Mouse (Mus musculus) midbrain, embryonic 14.5 days (tissue): ENCODE measurements around the gene R3hdm4. TPM values are rescaled to one million over a fixed set of nuclear protein-coding genes. Genes with fewer than 3 reads are reported as not detected.

Source experiments
- ATAC-seq: fragments of 200-750 bp; cut with Nextera tagmentation; 2 replicates; pipeline ENCODE4 v1.8.0; 2017; ENCODE audit warnings: moderate number of reproducible peaks, moderate library complexity; ENCODE audit not compliant: low FRiP score, low TSS enrichment
- DNase-seq: peaks from one replicate; pipeline ENCODE4 v3.0.0-alpha.2; 2015
- H3K27ac ChIP-seq: fragments of 300-500 bp; sonication (generic); replicated peaks from 2 replicates; pipeline ENCODE4 v1.5.1; 2014; ENCODE audit warnings: mild to moderate bottlenecking, low read depth, low read length, moderate library complexity
- H3K27me3 ChIP-seq: fragments of 300-500 bp; sonication (generic); 2 replicates; pipeline ENCODE4 v1.6.1; 2014; ENCODE audit warnings: low read length, control low read depth, mixed read lengths; ENCODE audit not compliant: control insufficient read depth, insufficient read depth
- H3K36me3 ChIP-seq: fragments of 300-500 bp; sonication (generic); 2 replicates; pipeline ENCODE4 v1.6.1; 2014; ENCODE audit warnings: low read length, control low read depth; ENCODE audit not compliant: control insufficient read depth, insufficient read depth
- H3K4me1 ChIP-seq: fragments of 300-500 bp; sonication (generic); 2 replicates; pipeline ENCODE4 v1.6.1; 2014; ENCODE audit warnings: mild to moderate bottlenecking, antibody characterized with exemption, low read length, control low read depth; ENCODE audit not compliant: control insufficient read depth, insufficient read depth
- H3K4me2 ChIP-seq: fragments of 300-500 bp; sonication (generic); 2 replicates; pipeline ENCODE4 v1.6.1; 2014; ENCODE audit warnings: mild to moderate bottlenecking, low read length, moderate library complexity
- H3K4me3 ChIP-seq: fragments of 300-500 bp; sonication (generic); replicated peaks from 2 replicates; pipeline ENCODE4 v1.5.1; 2014; ENCODE audit warnings: low read depth, low read length
- H3K9ac ChIP-seq: fragments of 300-500 bp; sonication (generic); replicated peaks from 2 replicates; pipeline ENCODE4 v1.6.1; 2014; ENCODE audit warnings: mild to moderate bottlenecking, low read length, moderate library complexity
- H3K9me3 ChIP-seq: fragments of 300-500 bp; sonication (generic); 2 replicates; pipeline ENCODE4 v1.6.1; 2016; ENCODE audit warnings: low read length, control low read depth, mixed read lengths; ENCODE audit not compliant: control insufficient read depth
- WGBS: fragments of 180-500 bp; shearing (Covaris S2); extraction: QIAGEN DNeasy Blood & Tissue Kit; methylation state at CpG from one replicate; pipeline ENCODE4 v1.1.7; 2014; 5-methylcytosine and 5-hydroxymethylcytosine counted together
- polyA plus RNA-seq: library from polyadenylated mRNA; unstranded; fragments of >200 nt; fragmentation: Nextera tagmentation; extraction: Ambion mirVana; gene quantifications from 2 replicates; pipeline ENCODE4 v1.2.1, GENCODE M21; 2014

The R3hdm4 gene
- polyA plus RNA-seq, 1 experiment from 2014 or later: 220 TPM

DNA sequence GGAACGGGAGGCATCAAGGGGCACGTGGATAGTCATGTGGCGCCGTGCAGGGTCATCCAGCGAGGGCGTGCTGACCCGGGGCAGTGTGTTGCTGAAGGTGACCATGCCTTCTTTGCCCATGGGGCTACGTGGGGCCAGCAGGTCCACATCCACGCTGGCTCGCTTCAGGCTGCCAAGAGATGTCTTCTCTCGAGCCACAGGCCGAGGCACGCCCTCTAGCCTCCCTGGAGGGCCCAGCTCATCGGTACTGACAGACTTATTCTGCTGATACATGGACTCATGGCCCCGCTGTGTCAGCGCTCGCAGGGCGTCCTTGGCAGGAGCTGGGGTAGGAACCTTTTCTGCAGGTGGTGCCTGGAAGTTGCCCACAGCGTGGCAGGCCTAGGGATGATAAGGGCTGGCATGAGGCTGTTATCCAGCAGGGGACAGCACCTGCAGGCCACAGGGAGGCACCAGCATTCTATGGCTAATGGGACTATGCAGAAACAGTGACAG is 55.2 kb downstream of the R3hdm4 start:
- 69% methylated on average over 19 of the region's 19 CpGs for WGBS
- DNase-seq: no peak
- Histone ChIP-seq H3K9me3 (no peaks in the 10 kb centered on the region), H3K27me3 (no peaks in the 10 kb centered on the region), H3K4me1 (0 out of 2 replicates have a peak, but pooled peaks cover 5% of the 10 kb centered on the region), H3K27ac (0 out of 2 replicates have a peak overlapping the region, but pooled peaks have one; percentile 13), H3K4me3 (no peak overlapping the region), H3K36me3 (peaks cover 81% of the 10 kb centered on the region), H3K9ac (no peak overlapping the region; the same call in 1 of the 2 replicates), H3K4me2 (no peak overlapping the region)
- no peak for ATAC-seq

DNA sequence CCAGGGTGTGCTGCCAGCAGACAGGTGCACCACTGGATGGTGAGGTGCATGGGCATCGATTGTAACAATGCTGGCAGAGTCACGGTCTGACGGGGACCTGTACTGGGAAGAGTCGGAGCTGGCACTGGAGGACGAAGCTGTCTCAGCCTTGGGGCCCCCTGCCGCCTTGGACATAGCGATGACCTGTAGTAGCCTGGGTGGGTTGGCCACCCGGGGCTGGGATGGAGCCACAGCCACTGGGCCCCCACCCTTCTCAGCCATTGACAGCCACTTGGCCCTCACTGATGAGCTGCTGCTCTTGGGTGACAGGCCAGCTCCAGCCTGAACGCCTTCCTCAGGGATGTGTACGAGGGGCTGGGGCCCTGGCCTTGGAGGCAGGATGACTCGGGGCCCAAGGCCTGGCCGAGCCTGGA is 55.8 kb downstream of the R3hdm4 start:
- H3K4me2 ChIP-seq: no peak overlapping the region
- WGBS: 62% methylated on average over 12 of the region's 12 CpGs
- H3K9me3 ChIP-seq: no peaks in the 10 kb centered on the region
- no peak overlapping the region; the same call in 1 of the 2 replicates for H3K9ac ChIP-seq
- H3K36me3 ChIP-seq: peaks cover 83% of the 10 kb centered on the region
- H3K27ac ChIP-seq: peak overlapping the region; percentile 41; the same call in 1 of the 2 replicates
- ATAC-seq (0 out of 2 replicates have a peak, but pooled peaks have one; percentile 14), DNase-seq (no peak)
- 0 out of 2 replicates have a peak, but pooled peaks cover 5% of the 10 kb centered on the region for H3K4me1 ChIP-seq
- H3K4me3 ChIP-seq: no peak overlapping the region
- no peaks in the 10 kb centered on the region for H3K27me3 ChIP-seq

DNA sequence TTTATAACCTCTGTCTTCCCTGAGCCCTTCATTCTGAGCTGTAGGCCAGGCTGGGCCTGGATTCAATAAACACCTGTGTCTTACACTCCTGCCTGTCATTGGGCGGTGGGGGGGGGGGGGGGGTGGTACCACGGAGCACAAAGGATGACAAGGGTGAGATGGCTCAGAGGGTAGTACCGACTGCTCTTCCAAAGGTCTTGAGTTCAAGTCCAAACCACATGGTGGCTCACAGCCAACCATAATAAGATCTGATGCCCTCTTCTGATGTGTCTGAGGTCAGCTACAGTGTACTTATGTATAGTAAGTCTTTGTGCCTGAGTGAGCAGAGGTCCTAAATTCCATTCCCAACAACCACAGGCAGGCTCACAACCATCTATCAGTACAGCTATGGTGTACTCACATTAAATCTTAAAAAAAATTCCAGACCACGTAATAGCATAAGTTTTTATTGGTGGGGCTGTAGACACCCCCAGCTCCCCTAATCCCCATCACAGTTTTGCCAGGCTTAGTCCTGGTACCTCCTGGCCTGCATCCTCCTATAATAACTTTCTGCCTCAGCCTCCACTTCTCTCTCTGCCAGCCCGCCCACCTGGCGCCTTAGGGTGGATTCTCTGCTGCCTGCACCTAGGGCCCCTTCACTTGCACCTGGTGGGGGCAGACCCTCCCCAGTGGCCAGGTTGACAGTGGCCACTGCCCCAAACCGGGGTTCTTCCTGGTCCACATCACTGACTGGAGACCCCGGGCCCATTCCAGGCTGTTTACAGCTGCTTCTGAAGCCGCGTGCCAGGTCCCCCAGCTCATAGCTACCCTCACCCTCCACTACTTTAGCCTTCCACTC is 56.4 kb downstream of the R3hdm4 start:
- Histone ChIP-seq H3K4me2 (no peak overlapping the region), H3K4me1 (0 out of 2 replicates have a peak, but pooled peaks cover 5% of the 10 kb centered on the region), H3K36me3 (peaks cover 83% of the 10 kb centered on the region), H3K27ac (peak overlapping the region; percentile 41; the same call in 1 of the 2 replicates), H3K27me3 (no peaks in the 10 kb centered on the region), H3K9me3 (no peaks in the 10 kb centered on the region), H3K4me3 (no peak overlapping the region), H3K9ac (no peak overlapping the region; the same call in 1 of the 2 replicates)
- ATAC-seq: no peak
- 61% methylated on average over 10 of the region's 10 CpGs for whole genome bisulfite sequencing
- DNase-seq: no peak

DNA sequence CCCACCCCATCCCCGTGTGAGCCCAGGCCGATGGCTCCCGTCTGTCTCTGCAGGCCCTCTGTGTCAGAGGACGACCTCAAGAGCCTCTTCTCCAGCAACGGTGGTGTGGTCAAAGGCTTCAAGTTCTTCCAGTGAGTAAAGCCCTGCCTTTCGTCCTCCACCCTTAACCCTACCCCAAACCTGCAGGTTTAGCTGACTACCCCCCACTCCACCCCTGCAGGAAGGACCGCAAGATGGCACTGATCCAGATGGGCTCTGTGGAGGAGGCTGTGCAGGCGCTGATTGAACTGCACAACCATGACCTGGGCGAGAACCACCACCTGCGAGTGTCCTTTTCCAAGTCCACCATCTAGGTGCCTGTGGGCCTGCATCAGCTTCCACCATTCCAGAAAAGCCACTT is 58.1 kb downstream of the R3hdm4 start:
- Histone ChIP-seq H3K9me3 (no peaks in the 10 kb centered on the region), H3K4me3 (no peak overlapping the region), H3K27ac (no peak overlapping the region), H3K4me1 (peaks cover 6% of the 10 kb centered on the region; the same call in 1 of the 2 replicates), H3K36me3 (peaks cover 89% of the 10 kb centered on the region), H3K27me3 (no peaks in the 10 kb centered on the region), H3K9ac (no peak overlapping the region), H3K4me2 (no peak overlapping the region)
- ATAC-seq (no peak), DNase-seq (no peak)
- 78% methylated on average over 10 of the region's 10 CpGs for WGBS

DNA sequence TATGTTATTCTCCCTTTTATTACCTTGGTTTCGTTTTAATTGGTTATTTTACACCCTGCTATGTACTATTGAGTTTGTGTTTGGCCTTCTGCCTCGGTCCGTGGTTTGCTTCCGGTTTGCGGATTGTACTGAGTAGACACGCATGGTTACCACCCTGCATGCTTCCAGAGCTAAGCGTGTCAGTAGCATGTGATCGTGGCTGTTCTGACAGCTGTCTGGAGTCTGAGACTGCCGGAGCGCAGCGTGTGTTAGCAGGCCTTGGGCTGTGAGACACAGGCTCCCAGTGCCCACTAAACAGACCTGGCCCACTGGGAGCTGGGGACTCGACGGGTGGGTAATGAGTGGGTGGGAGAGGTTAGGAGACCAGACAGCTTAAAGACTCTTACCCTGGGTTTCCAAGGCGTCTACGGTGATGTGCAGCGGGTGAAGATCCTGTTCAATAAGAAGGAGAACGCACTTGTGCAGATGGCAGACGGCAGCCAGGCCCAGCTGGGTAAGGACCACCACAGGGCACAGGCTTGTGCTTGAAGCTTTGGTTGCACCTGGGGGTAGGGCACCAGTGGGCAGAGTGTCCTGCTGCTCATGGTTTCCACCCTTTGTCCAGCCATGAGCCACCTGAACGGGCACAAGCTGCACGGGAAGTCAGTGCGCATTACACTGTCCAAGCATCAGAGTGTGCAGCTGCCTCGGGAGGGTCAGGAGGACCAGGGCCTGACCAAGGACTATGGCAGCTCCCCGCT is 58.8 kb downstream of the R3hdm4 start:
- no peak for ATAC-seq
- no peak overlapping the region for H3K9ac ChIP-seq
- WGBS: 84% methylated on average over 23 of the region's 23 CpGs

DNA sequence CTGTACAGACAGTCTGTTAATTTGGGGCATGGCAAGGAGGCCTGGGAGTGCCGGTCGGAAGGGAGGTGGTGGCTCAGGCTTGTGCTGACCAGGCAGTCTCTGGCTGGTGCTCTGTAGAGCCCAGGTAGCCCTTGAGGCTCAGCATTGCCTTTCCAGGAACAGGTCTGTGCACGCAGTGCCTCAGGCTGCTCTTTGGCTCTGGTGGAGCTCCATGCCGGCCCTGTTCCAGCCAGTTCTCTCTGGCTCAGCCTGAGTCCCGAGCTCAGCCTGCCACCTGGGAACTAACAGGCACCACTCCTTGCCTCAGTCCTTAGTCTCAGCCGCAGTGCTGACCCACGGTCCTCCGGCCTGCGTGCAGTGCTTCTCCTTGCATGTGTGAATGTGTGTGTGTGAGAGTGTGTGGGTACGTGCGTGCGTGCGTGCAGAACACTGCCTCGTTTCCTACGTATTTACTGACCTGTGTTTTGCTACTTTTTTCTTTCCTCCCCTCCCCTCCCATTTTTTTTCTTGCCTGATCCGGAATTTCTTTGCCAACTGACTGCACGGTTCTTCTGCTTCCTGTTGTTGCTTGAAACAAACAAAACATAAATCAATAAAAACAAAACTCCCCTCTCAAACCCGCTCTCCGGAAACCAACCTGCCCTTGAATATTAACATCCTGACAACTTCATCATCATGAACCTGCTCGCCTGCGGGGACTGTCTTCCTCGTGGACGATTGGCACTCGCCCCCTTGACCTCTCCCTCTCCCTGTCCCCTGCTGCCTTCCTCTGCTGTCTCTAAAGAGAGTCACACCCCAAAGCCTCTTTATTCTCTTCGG is 59.6 kb downstream of the R3hdm4 start:
- H3K9ac ChIP-seq: no peak overlapping the region
- no peak overlapping the region for H3K4me3 ChIP-seq
- no peaks in the 10 kb centered on the region for H3K9me3 ChIP-seq
- H3K27me3 ChIP-seq: no peaks in the 10 kb centered on the region
- H3K4me2 ChIP-seq: no peak overlapping the region
- no peak for ATAC-seq
- H3K27ac ChIP-seq: 0 out of 2 replicates have a peak overlapping the region, but pooled peaks have one; percentile 5
- 78% methylated on average over 25 of the region's 25 CpGs for WGBS
- H3K36me3 ChIP-seq: peaks cover 88% of the 10 kb centered on the region
- H3K4me1 ChIP-seq: peaks cover 21% of the 10 kb centered on the region
- DNase-seq: no peak

More for the DNA sequence above, 58.8 kb downstream of the R3hdm4 start:
- Histone ChIP-seq H3K4me3 (no peak overlapping the region), H3K27me3 (no peaks in the 10 kb centered on the region), H3K4me2 (no peak overlapping the region), H3K9me3 (no peaks in the 10 kb centered on the region), H3K36me3 (peaks cover 90% of the 10 kb centered on the region), H3K4me1 (peaks cover 14% of the 10 kb centered on the region), H3K27ac (0 out of 2 replicates have a peak overlapping the region, but pooled peaks have one; percentile 32)
- DNase-seq: no peak

DNA sequence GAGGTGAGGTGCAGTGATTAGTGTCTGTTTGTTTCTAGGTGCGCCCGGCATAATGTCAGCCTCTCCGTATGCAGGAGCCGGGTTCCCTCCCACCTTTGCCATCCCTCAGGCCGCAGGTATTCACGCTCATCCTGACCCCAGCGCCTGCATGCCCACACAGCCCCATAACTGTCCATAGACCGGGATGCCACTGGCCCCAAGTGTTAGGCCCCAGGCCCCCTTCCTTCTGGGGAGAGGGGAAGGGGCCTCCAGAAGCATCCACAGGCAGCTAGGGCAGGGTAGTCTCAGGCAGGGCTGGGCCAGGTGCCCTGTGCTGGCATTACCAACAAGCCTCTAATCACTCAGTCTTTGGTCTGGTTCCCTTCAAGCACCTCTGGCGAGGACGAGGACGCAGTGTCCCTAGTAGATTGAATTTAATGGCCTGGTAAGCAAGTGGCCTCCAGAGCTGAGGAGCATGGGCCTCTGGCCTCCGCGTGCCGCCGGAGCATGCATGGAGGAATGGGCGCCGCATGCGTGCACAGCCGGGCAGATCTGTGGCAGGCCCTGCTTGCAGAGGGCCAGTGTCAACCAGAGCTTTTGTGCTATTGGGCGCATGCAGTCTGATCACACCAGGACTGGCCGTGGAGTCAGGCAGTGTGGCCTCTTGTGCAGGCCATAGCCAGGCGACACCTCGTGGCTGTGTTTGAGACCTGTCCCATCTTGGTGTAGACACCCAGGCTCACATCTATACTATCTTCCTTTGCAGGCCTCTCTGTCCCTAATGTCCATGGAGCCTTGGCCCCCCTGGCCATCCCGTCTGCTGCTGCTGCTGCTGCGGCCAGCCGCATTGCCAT is 60.7 kb downstream of the R3hdm4 start:
- H3K4me3 ChIP-seq: no peak overlapping the region
- no peak overlapping the region for H3K27ac ChIP-seq
- 92% methylated on average over 26 of the region's 26 CpGs for WGBS
- H3K27me3 ChIP-seq: no peaks in the 10 kb centered on the region
- no peak overlapping the region for H3K9ac ChIP-seq
- H3K9me3 ChIP-seq: no peaks in the 10 kb centered on the region
- DNase-seq (no peak), ATAC-seq (no peak)
- no peak overlapping the region for H3K4me2 ChIP-seq
- H3K36me3 ChIP-seq: peaks cover 77% of the 10 kb centered on the region
- peaks cover 31% of the 10 kb centered on the region for H3K4me1 ChIP-seq
